Mouse (Mus musculus) lung, adult 18-20 months (tissue): ENCODE measurements around the gene Spsb1.

Experiments used
- DNase-seq, 2 experiments: peaks; one replicate each; pipeline ENCODE4 v3.0.0; 2022; ENCODE audit warnings: mixed read lengths in 2 of 2

The Spsb1 gene

GRCm38 (mm10) chr4:149882139-149882916 is 72.5 kb downstream of the Spsb1 start:
- DNase-seq, result no peak

- DNase-seq, result no peak
Measured at GRCm38 (mm10) chr4:149880908-149881307, 73.9 kb downstream of the Spsb1 start.

GRCm38 (mm10) chr4:149879980-149880379 is 74.9 kb downstream of the Spsb1 start:
- no peak for DNase-seq

- DNase-seq, result peak; percentile 77 to 80
Measured at GRCm38 (mm10) chr4:149878021-149878449, 76.8 kb downstream of the Spsb1 start.

GRCm38 (mm10) chr4:149877202-149877601 is 77.6 kb downstream of the Spsb1 start:
- no peak for DNase-seq

GRCm38 (mm10) chr4:149876761-149877160 is 78.1 kb downstream of the Spsb1 start:
- peak in 1 of 2 experiments; percentile 64 for DNase-seq

- DNase-seq, result no peak
Measured at GRCm38 (mm10) chr4:149875986-149876501, 78.8 kb downstream of the Spsb1 start.

GRCm38 (mm10) chr4:149875296-149875695 is 79.5 kb downstream of the Spsb1 start:
- peak in 1 of 2 experiments; percentile 52 for DNase-seq

- no peak for DNase-seq
Measured at GRCm38 (mm10) chr4:149872236-149872635, 82.6 kb downstream of the Spsb1 start.

- no peak for DNase-seq
Measured at GRCm38 (mm10) chr4:149871582-149871981, 83.3 kb downstream of the Spsb1 start.

GRCm38 (mm10) chr4:149871014-149871413 is 83.8 kb downstream of the Spsb1 start:
- peak; percentile 49 to 60 for DNase-seq

GRCm38 (mm10) chr4:149870412-149870811 is 84.4 kb downstream of the Spsb1 start:
- DNase-seq, result no peak

GRCm38 (mm10) chr4:149868725-149869124 is 86.1 kb downstream of the Spsb1 start:
- no peak for DNase-seq

- DNase-seq, result no peak
Measured at GRCm38 (mm10) chr4:149868009-149868408, 86.8 kb downstream of the Spsb1 start.

- no peak for DNase-seq
Measured at GRCm38 (mm10) chr4:149867351-149867750, 87.5 kb downstream of the Spsb1 start.

- DNase-seq, result no peak
Measured at GRCm38 (mm10) chr4:149864395-149864794, 90.4 kb downstream of the Spsb1 start.

GRCm38 (mm10) chr4:149863522-149863921 is 91.3 kb downstream of the Spsb1 start:
- no peak for DNase-seq

GRCm38 (mm10) chr4:149860393-149860792 is 94.5 kb downstream of the Spsb1 start:
- no peak for DNase-seq

- DNase-seq, result peak; percentile 45 to 46
Measured at GRCm38 (mm10) chr4:149858584-149858983, 96.3 kb downstream of the Spsb1 start.

GRCm38 (mm10) chr4:149858097-149858496 is 96.7 kb downstream of the Spsb1 start:
- no peak for DNase-seq

GRCm38 (mm10) chr4:149857688-149858087 is 97.2 kb downstream of the Spsb1 start:
- no peak for DNase-seq

GRCm38 (mm10) chr4:149855892-149856807 is 98.7 kb downstream of the Spsb1 start:
- DNase-seq, result peak; percentile 35 to 57

- no peak for DNase-seq
Measured at GRCm38 (mm10) chr4:149855180-149855891, 99.5 kb downstream of the Spsb1 start.
